Mouse (Mus musculus) embryonic facial prominence, embryonic 15.5 days (tissue): Measurements from ENCODE around the gene Hnrnpab. TPM values are rescaled to one million over a fixed set of nuclear protein-coding genes. Genes with fewer than 3 reads are reported as not detected.

Source experiments
- ATAC-seq: fragments of 200-750 bp; cut with Nextera tagmentation; 2 replicates; pipeline ENCODE4 v1.8.0; 2017; ENCODE audit warnings: low read depth, moderate TSS enrichment; ENCODE audit not compliant: insufficient number of reproducible peaks, low FRiP score, low TSS enrichment
- H3K27ac ChIP-seq: fragments of 300-500 bp; sonication (generic); replicated peaks from 2 replicates; pipeline ENCODE4 v1.5.1; 2015; ENCODE audit warnings: mild to moderate bottlenecking, inconsistent platforms
- H3K27me3 ChIP-seq: fragments of 300-500 bp; sonication (generic); 2 replicates; pipeline ENCODE4 v1.6.1; 2015; ENCODE audit warnings: inconsistent platforms
- H3K36me3 ChIP-seq: fragments of 300-500 bp; sonication (generic); 2 replicates; pipeline ENCODE4 v1.6.1; 2015; ENCODE audit warnings: mild to moderate bottlenecking, inconsistent platforms
- H3K4me1 ChIP-seq: fragments of 300-500 bp; sonication (generic); 2 replicates; pipeline ENCODE4 v1.6.1; 2015; ENCODE audit warnings: inconsistent platforms
- H3K4me2 ChIP-seq: fragments of 300-500 bp; sonication (generic); replicated peaks from 2 replicates; pipeline ENCODE4 v1.6.1; 2015; ENCODE audit warnings: mild to moderate bottlenecking, inconsistent platforms
- H3K4me3 ChIP-seq: fragments of 300-500 bp; sonication (generic); replicated peaks from 2 replicates; pipeline ENCODE4 v1.5.1; 2015; ENCODE audit warnings: mild to moderate bottlenecking, inconsistent platforms
- H3K9ac ChIP-seq: fragments of 300-500 bp; sonication (generic); 2 replicates; pipeline ENCODE4 v1.6.1; 2015; ENCODE audit warnings: inconsistent platforms
- H3K9me3 ChIP-seq: fragments of 300-500 bp; sonication (generic); replicated peaks from 2 replicates; pipeline ENCODE4 v1.6.1; 2016; ENCODE audit warnings: inconsistent platforms
- WGBS: fragments of 180-500 bp; shearing (Covaris S2); methylation state at CpG from one replicate; pipeline ENCODE4 v1.1.7; 2015; 5-methylcytosine and 5-hydroxymethylcytosine counted together
- polyA plus RNA-seq: library from polyadenylated mRNA; unstranded; fragments of >200 nt; fragmentation: Nextera tagmentation; extraction: Ambion mirVana; gene quantifications from 2 replicates; pipeline ENCODE4 v1.2.1, GENCODE M21; 2015

Hnrnpab gene
- polyA plus RNA-seq, 1 experiment from 2014 or later: 381 TPM

GRCm38 (mm10) chr11:51605602-51606446 is 823 bp downstream of the Hnrnpab start:
- Histone ChIP-seq H3K9me3 (no peaks in the 10 kb centered on the region), H3K27me3 (no peaks in the 10 kb centered on the region)
- WGBS: under 1% methylated on average over 62 of the region's 81 CpGs

GRCm38 (mm10) chr11:51602253-51602652 is 4.4 kb downstream of the Hnrnpab start:
- H3K4me3 ChIP-seq: no peak overlapping the region
- WGBS: 87% methylated on average over 3 of the region's 3 CpGs
- H3K27me3 ChIP-seq: no peaks in the 10 kb centered on the region
- no peak overlapping the region for H3K9ac ChIP-seq
- H3K9me3 ChIP-seq: no peaks in the 10 kb centered on the region
- ATAC-seq: no peak
- peaks cover 45% of the 10 kb centered on the region for H3K4me1 ChIP-seq
- H3K4me2 ChIP-seq: no peak overlapping the region
- no peak overlapping the region for H3K27ac ChIP-seq
- H3K36me3 ChIP-seq: peaks cover 81% of the 10 kb centered on the region

More at GRCm38 (mm10) chr11:51605602-51606446, 823 bp downstream of the Hnrnpab start:
- ATAC-seq: peak; percentile 77
- Histone ChIP-seq H3K27ac (peak overlapping the region; percentile 95), H3K9ac (peak overlapping the region; percentile 100), H3K4me2 (peak overlapping the region; percentile 68), H3K36me3 (peaks cover 45% of the 10 kb centered on the region), H3K4me1 (peaks cover 46% of the 10 kb centered on the region), H3K4me3 (peak overlapping the region; percentile 95)

- H3K4me2 ChIP-seq: no peak overlapping the region
- H3K27me3 ChIP-seq: no peaks in the 10 kb centered on the region
- no peak overlapping the region for H3K9ac ChIP-seq
- peaks cover 95% of the 10 kb centered on the region for H3K36me3 ChIP-seq
- ATAC-seq: no peak
- H3K4me3 ChIP-seq: no peak overlapping the region
- WGBS: 77% methylated on average over 2 of the region's 2 CpGs
- H3K4me1 ChIP-seq: peaks cover 14% of the 10 kb centered on the region
- no peaks in the 10 kb centered on the region for H3K9me3 ChIP-seq
- H3K27ac ChIP-seq: no peak overlapping the region
These were observed 9.1 kb downstream of the Hnrnpab start for GRCm38 (mm10) chr11:51597553-51597952.

GRCm38 (mm10) chr11:51595459-51596083 is 11.1 kb downstream of the Hnrnpab start:
- H3K9ac ChIP-seq: no peak overlapping the region
- H3K4me1 ChIP-seq: 0 out of 2 replicates have a peak, but pooled peaks cover 3% of the 10 kb centered on the region
- WGBS: 63% methylated on average over 1 of the region's 1 CpGs
- H3K27ac ChIP-seq: no peak overlapping the region
- H3K36me3 ChIP-seq: peaks cover 94% of the 10 kb centered on the region
- ATAC-seq: no peak
- no peaks in the 10 kb centered on the region for H3K9me3 ChIP-seq
- H3K4me3 ChIP-seq: no peak overlapping the region
- no peaks in the 10 kb centered on the region for H3K27me3 ChIP-seq
- H3K4me2 ChIP-seq: no peak overlapping the region

- Histone ChIP-seq H3K4me2 (no peak overlapping the region), H3K9me3 (no peaks in the 10 kb centered on the region), H3K9ac (no peak overlapping the region), H3K4me3 (no peak overlapping the region), H3K27me3 (no peaks in the 10 kb centered on the region), H3K27ac (no peak overlapping the region), H3K4me1 (0 out of 2 replicates have a peak, but pooled peaks cover 3% of the 10 kb centered on the region), H3K36me3 (peaks cover 93% of the 10 kb centered on the region)
- no peak for ATAC-seq
- 66% methylated on average over 3 of the region's 3 CpGs for WGBS
These were observed 11.8 kb downstream of the Hnrnpab start for GRCm38 (mm10) chr11:51594715-51595350.

- Histone ChIP-seq H3K4me3 (no peak overlapping the region), H3K4me2 (no peak overlapping the region), H3K27me3 (no peaks in the 10 kb centered on the region), H3K9ac (no peak overlapping the region), H3K9me3 (no peaks in the 10 kb centered on the region), H3K27ac (no peak overlapping the region), H3K36me3 (peaks cover 93% of the 10 kb centered on the region), H3K4me1 (0 out of 2 replicates have a peak, but pooled peaks cover 3% of the 10 kb centered on the region)
- 86% methylated on average over 6 of the region's 6 CpGs for WGBS
- no peak for ATAC-seq
These were observed 12.8 kb downstream of the Hnrnpab start for GRCm38 (mm10) chr11:51593849-51594248.

GRCm38 (mm10) chr11:51593368-51593767 is 13.3 kb downstream of the Hnrnpab start:
- 88% methylated on average over 4 of the region's 4 CpGs for WGBS
- Histone ChIP-seq H3K9ac (no peak overlapping the region), H3K4me1 (0 out of 2 replicates have a peak, but pooled peaks cover 3% of the 10 kb centered on the region), H3K4me2 (no peak overlapping the region), H3K4me3 (no peak overlapping the region), H3K27ac (no peak overlapping the region), H3K9me3 (no peaks in the 10 kb centered on the region), H3K27me3 (no peaks in the 10 kb centered on the region), H3K36me3 (peaks cover 93% of the 10 kb centered on the region)
- ATAC-seq: no peak

- Histone ChIP-seq H3K27me3 (no peaks in the 10 kb centered on the region), H3K27ac (no peak overlapping the region), H3K4me3 (no peak overlapping the region), H3K9ac (no peak overlapping the region), H3K4me2 (no peak overlapping the region), H3K4me1 (no peaks in the 10 kb centered on the region), H3K9me3 (no peaks in the 10 kb centered on the region), H3K36me3 (peaks cover 93% of the 10 kb centered on the region)
- ATAC-seq: no peak
- WGBS: 86% methylated on average over 7 of the region's 7 CpGs
These were observed 14.7 kb downstream of the Hnrnpab start for GRCm38 (mm10) chr11:51591915-51592314.

- Histone ChIP-seq H3K27me3 (no peaks in the 10 kb centered on the region), H3K9me3 (no peaks in the 10 kb centered on the region), H3K4me1 (0 out of 2 replicates have a peak, but pooled peaks cover 5% of the 10 kb centered on the region), H3K4me3 (no peak overlapping the region), H3K27ac (no peak overlapping the region), H3K9ac (no peak overlapping the region), H3K36me3 (peaks cover 89% of the 10 kb centered on the region), H3K4me2 (no peak overlapping the region)
- ATAC-seq: no peak
- 70% methylated on average over 7 of the region's 7 CpGs for WGBS
These were observed 15.5 kb downstream of the Hnrnpab start for GRCm38 (mm10) chr11:51591168-51591567.

GRCm38 (mm10) chr11:51590002-51590401 is 16.6 kb downstream of the Hnrnpab start:
- ATAC-seq: no peak
- Histone ChIP-seq H3K9ac (no peak overlapping the region), H3K4me1 (peaks cover 15% of the 10 kb centered on the region; the same call in 1 of the 2 replicates), H3K36me3 (peaks cover 77% of the 10 kb centered on the region), H3K27ac (no peak overlapping the region), H3K27me3 (no peaks in the 10 kb centered on the region), H3K9me3 (no peaks in the 10 kb centered on the region), H3K4me3 (no peak overlapping the region), H3K4me2 (no peak overlapping the region)

- WGBS: 96% methylated on average over 3 of the region's 3 CpGs
- H3K36me3 ChIP-seq: peaks cover 70% of the 10 kb centered on the region
- no peak for ATAC-seq
These were observed 17.8 kb downstream of the Hnrnpab start for GRCm38 (mm10) chr11:51588833-51589232.

More at GRCm38 (mm10) chr11:51588833-51589232, 17.8 kb downstream of the Hnrnpab start:
- Histone ChIP-seq H3K27me3 (no peaks in the 10 kb centered on the region), H3K9me3 (no peaks in the 10 kb centered on the region), H3K4me1 (peaks cover 19% of the 10 kb centered on the region), H3K4me2 (no peak overlapping the region), H3K9ac (no peak overlapping the region), H3K27ac (no peak overlapping the region), H3K4me3 (no peak overlapping the region)
